Mouse (Mus musculus) brain, embryonic 18.5 days (tissue): ENCODE measurements around the gene Lman1l.

Source experiments
- DNase-seq: peaks from one replicate; pipeline ENCODE4 v3.0.0-alpha.2; 2012; ENCODE audit warnings: low read depth, low spot score

Lman1l gene

DNA sequence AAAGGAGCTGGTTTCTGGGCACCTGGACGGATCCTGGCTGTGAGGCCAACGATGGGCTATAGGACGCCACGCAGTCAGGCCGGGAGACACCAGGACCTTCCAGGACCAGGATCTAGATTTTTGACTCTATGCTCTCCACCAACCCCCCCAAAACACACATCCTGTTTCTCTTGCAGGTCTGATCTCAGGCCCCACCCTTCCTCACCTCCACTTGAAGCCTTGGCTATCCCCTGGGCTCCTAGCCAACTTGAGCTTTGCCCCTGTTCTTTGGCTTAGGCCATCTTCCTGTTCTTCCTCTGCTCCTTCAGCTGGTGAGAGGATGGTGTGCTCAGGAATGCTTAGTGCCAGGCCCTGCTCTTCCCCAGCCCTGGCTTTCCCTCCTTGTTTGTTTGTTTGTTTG, at the start of gene Lman1l:
Gene Lman1l, minus strand, starts transcription at position 101 of the 400 bp plus-strand sequence.
- DNase-seq, result no peak

DNA sequence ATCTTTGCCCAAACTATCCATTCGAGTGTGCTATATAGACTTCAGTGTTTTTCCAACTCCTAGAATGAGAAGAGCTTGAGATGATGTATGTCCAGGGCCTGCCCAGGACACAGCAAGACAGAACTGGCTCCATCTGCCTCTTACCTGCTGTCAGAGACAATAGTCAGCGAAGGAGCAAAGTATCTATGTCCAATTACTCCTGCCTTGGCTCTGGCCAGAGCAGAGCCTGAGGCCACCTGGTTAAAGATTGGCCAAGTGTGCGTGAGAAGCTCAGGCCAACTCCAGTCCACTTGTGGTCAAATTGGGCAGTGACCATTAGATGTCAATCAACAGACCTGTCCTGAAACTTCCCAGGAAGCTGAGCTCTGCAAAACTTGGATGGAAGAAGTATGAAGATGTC, 49.0 kb upstream of the Lman1l start:
- DNase-seq, result no peak

DNA sequence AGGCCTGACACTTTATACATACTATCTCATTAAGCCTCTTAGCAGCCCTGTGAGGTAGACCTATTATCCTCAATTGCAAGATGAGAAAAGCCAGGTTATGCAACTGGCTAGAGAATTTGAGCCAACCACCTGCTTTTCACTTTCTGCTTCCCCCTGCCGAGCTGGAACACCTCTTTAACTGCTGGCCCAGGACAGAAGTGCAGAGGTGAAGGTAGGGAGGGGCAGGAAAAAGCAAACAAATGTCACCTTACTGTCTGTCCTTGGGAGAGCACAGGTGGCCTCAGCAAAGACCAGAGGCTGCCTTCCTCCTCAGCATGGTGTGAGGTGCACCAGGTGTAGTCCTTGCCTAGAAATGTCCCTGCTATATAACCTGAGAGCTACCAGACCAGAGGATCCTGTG, 47.7 kb upstream of the Lman1l start:
- DNase-seq, result no peak

DNA sequence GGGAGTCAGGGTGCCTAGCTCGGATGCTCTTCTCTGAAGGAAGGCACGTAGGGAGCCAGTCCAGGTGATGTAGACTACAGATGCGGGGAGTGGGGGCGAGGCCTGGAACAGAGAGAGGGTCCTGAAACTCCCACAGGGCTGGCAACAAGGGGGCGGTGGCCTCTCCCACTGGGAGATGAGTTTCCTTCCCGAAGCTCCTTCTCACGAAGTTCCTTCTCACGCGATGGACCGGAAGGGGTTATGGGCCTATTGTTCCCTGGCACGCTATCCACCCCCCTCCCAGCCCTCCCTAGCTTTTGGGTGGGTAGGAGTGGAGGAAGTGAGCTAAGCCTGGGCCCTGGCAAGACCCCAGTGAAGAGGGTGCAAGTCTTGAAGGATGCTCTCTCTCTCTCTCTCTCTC, 47.2 kb upstream of the Lman1l start:
- DNase-seq, result no peak

DNA sequence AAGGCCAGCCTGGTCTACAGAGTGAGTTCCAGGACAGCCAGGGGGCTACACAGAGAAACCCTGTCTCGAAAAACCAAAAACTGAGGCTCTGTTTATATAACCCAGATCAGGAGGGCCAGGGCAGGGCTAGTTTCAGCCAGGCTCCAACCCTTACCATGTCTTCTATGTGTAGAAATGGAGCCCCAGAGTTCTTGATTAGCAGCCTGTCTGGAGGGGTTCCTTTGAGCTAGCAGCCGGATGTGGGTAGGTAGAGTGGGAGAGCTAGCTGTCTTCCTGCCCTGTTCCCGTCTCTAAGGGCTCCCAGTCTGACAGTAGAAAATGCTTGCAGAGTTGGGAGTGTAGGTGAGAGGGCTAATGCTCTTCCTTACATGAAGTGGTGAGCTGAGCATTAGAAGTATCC, 46.6 kb upstream of the Lman1l start:
- DNase-seq, result no peak

DNA sequence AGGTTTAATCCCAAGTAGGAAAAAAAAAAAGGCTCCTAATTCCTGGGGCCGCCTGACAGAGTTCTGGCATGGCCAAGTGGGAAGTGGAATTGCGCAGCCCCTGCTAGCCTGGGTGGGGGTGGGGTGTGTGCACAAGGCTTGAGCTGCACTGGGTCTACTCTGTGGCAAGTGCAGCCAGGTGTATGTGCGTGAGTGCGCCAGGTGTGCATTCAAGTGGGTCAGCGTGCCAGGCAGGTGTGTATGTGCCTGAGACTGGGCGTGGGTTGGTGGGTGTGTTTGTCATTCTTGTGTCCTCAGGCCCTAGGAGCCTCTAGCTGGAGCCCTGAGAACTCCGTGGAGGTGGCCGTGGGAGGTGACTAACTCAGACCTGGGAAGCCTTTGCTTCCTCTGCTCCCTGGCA, 46.0 kb upstream of the Lman1l start:
- no peak for DNase-seq

DNA sequence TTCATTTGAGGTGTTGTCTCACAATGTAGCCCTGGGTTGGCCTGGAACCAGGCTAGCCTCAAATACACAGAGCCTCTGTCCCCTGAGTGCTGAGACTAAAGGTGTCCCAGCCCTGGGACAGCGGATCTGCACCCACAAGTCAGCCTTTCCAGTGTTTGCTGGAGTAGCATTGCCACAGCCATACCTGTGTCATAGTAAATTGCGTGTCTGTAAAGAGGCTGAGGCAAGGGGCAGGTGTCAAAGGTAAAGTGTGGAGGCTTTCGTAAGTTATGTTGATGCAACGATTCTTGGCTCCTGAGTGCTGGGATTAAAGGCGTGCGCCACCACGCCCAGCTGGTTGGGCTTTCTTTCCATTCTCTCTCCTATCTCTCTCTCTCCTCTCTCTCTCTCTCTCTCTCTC, 44.0 kb upstream of the Lman1l start:
- DNase-seq, result no peak

DNA sequence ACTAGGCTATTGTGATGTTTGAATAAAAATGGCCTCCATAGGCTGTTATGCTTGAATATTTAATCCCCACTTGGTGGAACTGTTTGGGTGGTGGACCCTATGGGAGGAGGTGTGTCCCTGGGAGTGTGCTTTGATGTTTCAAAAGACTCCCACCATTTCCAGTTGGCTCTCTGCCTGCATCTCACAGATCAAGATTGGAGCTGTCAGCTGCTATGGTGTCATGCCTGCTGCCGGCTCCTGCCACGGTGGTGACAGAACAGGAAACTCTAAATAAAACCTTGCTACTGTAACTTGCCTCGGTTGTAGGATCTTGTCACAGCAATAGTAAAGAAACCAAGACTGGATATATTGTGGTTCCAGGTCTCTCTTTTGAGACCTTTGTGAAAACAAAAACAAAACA, 41.0 kb upstream of the Lman1l start:
- no peak for DNase-seq

DNA sequence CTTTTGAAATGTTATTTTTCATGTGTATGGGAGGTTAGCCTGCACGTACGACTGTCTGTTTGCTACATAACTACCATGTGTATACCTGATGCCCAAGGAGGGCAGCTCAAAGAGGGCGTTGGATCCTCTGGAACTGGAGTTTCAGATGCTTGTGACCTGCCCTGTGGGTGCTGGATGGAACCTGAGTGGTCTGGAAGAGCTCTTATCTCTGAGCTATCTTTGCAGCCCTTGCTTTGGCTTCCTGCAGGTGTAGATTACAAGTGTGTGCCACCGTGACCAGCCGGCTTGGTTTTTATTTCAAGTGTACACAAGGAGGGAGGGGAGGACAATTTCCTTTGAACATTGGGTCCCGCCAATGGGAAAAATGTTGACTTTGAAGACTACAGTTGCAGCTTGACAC, 39.9 kb upstream of the Lman1l start:
- no peak for DNase-seq

DNA sequence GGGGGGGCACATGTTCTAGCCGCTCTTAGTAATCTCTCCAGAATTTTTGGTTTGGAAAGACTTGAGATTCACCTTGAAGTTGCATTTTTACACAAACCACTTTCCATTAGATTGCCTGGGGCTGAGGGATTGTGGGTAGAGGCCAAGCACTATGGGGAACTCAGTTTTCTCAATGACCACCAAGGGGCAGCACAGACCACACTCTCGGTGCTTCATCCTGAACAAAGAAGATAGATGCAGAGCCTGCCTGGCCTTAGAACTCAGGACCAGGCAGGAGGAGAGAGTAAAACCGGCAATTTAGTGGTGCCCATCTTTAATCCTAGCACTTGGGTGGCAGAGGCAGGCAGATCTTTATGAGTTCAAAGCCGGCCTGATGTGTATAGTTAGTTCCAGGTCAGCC, 39.2 kb upstream of the Lman1l start:
- peak; percentile 49 for DNase-seq

DNA sequence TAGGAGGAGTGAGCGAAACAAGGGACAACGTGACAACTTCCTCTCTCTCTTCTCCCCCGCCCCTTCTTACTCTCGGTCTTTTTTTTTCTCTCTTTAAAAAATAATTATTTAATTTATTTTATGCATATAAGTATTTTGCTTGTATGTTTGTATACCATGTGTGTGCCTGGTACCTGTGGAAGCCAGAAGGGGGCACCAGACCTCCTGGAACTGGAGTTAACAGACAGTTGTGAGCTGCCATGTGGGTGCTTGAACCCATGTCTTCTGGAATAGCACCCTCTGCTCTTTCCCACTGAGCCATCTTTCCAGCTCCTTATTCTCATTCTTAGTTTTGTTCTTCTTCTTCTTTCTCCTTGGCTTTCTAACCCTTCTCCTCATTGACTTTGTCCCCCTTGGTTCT, 38.4 kb upstream of the Lman1l start:
- no peak for DNase-seq

DNA sequence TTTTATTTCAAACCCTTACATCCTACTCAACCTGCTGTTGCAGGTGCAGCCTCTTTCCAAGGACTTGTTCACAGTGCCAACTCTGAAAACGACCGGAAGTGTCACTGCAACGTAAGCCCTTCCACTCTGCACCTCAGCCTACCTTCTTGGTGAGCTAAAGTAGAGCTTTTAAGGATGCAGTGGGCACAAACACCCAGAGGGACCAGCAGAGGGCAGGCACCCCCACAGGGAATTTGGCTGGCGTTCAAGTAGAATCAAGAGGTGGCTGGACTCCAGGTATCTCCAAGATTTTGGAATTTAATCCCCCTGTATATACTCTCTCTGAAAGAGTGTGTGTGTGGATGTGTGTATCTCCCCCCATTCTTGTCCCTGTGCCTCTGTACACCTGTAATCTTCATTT, 37.3 kb upstream of the Lman1l start:
- DNase-seq, result no peak

DNA sequence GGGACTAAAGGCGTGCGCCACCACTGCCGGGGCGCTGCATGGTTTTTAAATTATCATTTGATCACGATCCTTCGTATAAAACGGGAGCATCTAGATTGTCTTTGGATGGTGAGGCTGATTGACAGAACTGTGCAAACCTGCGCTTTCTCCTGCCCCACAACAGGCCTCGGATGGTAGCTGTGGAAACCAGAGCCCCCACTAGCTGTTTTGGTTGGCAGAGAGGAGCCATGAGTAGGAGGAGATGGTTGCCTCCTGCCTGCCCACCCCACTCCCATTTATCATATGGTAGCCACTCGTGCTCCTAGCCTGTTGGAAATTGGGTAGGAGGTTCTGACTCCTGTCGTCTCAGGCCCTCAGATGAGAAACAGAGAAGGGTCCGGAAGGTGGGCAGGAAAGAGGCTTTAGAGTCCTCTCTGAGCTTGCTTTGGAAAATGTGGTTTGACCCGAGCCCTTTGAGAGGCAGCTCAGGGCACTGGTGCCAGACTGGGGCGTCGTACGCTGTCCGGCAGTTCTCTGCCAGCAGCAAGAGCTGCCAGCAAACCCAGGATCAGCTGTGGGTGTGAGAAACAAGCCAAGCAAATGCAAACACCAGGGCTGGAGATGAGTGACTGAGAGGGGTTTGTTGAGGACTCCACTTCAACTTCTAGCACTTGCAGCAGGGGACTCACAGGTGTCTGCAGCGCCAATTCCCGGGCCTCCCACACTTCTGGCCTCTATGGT, 36.2 kb upstream of the Lman1l start:
- no peak for DNase-seq

DNA sequence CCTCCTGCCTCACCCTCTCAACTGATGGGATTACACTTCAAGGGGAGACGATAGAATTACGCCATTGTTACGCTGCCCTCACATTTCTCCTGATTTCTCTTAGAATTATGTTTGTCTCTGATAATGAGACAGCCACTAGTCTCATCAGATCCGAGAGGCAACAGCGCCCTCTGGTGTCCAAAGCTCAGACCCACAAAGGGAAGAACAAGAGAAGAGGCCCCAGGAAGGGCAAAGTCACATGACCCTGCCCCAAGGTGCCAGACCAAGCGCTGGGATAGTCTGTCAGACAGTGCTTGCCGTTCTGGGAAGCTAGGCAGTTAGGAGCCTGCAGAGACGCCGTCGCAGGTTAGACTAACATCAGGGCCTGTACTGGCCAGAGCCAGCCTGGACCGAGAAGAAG, 35.2 kb upstream of the Lman1l start:
- peak; percentile 70 for DNase-seq

DNA sequence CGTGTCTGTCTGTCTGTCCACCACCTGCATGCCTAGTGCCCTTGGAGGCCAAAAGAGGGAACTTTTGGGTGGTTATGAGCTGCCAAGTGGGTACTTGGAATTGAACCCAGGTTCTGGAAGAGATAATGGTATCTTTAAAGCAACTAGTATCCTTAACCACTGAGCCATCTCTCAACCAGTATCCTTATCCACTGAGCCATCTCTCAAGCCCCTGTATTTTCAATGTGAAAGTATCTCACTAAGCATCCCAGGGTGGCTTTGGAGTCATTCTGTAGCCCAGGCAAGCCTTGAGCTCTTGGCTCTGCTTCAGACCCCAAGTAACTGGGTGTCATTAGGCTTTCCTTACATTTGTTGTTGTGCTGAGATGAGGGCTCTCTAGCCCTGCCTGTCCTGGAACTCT, 34.4 kb upstream of the Lman1l start:
- no peak for DNase-seq

DNA sequence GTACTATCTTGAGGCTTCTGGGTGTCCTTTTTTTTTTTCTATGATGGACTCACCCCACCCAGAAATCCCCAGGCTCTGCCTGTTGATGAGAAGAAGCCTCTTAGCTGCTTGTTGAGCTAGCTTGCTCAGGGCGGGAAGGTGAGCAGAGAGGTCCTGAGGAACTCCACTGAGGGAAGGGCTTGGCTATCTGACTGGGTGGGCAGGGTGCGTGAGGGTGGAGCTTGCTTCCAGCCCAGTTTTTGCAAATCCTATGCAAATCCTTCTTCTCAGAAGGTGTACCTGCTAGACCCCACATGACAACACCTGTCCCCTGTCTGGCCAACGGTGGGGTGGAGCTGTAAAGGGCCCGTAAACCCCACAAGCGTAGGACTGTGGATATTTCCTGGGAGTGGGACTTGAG, 32.7 kb upstream of the Lman1l start, which contains the start of gene Csk:
Gene Csk, minus strand, starts transcription at position 349 of the 400 bp plus-strand sequence.
- DNase-seq, result no peak

DNA sequence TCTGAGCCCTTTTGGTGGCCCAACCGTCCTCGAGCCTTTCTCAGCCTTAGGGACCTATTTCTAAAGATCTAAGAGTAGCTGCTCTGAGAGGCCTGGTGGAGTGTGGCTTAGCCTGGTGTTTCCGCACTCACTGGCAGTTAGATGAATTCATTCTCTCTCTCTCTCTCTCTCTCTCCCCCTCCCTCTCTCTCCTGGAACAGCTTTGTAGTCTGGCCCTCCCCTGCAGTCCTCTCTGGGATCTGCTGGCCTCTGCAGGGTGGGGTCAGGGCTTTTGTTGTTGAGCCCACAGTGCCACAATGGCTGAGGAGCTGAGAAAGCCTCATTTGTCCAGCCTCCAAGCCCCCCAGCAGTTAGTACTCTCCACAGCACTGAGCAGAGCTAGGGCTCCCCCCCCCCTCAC, 32.3 kb upstream of the Lman1l start:
- DNase-seq, result no peak

DNA sequence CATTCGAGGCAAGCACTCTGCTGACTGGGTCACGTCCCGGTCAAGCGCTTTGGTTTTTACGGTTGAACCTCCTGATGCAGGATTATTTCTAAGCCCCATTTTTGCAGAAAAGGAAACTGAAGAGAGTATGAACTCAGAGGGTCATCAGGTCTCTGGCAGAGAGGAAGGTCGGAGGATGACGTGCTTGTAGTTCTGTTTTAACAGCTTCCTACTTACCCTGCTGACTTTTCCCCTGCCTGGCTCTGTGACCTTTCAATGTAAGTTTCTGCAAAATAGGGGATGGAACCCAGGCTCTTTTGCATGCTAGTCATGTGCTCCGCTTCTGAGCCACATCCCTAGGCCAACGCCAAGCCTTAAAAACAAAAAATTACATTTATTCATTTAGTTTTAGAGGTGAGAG, 31.8 kb upstream of the Lman1l start:
- DNase-seq, result no peak

DNA sequence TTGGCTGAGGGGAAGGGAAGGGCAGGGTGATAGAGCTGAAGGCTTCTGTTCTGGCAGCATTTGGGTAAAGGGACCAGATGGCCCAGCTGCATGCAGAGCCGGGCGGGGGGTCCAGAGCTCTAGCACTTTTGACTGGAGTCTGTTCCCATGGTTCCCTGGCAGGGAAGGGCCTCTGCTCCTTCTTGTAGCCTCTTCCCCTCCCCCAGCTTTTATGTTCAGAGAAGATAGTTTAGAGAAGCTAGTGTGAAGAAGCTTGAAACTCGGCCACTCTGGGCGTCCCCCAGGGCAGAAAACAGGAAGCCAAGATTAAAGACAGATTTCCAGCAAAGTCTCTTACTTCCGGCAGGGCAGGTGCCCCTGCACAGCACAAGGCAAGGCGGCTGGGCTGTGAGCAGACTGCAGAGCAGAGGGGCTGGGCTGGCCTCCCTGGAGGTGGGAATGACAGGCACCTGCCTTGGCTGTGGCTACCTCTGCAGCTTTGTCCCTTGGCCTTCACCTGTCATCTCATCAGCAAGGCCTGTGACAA, 30.3 kb upstream of the Lman1l start:
- DNase-seq, result no peak

DNA sequence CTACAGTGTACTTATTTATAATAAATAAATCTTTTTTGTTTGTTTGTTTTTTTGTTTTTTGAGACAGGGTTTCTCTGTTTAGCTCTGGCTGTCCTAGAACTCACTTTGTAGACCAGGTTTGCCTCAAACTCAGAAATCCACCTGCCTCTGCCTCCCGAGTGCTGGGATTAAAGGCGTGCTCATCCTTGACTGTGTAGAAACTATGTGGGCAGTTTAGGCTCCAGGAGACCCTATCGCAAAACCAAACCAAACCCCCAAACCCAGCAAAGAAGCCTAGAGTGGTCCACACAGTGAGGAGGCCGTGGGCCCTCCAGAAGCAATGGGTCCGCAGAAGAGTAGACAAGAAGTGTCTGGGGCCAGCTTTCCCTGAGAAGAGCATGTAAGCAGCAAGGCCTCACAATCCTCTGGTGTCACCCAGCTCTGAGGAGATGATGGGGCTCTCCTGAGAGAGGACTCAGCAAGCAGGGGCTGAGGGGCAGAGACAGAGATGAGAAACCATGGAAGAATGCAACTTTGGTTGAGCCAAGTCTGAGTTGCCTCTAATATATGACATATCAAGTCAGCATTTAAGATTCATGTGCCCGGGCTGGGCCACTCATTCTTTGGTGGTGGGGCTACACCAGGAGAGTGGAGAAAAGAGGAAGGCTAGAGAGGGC, 29.7 kb upstream of the Lman1l start:
- DNase-seq, result no peak

DNA sequence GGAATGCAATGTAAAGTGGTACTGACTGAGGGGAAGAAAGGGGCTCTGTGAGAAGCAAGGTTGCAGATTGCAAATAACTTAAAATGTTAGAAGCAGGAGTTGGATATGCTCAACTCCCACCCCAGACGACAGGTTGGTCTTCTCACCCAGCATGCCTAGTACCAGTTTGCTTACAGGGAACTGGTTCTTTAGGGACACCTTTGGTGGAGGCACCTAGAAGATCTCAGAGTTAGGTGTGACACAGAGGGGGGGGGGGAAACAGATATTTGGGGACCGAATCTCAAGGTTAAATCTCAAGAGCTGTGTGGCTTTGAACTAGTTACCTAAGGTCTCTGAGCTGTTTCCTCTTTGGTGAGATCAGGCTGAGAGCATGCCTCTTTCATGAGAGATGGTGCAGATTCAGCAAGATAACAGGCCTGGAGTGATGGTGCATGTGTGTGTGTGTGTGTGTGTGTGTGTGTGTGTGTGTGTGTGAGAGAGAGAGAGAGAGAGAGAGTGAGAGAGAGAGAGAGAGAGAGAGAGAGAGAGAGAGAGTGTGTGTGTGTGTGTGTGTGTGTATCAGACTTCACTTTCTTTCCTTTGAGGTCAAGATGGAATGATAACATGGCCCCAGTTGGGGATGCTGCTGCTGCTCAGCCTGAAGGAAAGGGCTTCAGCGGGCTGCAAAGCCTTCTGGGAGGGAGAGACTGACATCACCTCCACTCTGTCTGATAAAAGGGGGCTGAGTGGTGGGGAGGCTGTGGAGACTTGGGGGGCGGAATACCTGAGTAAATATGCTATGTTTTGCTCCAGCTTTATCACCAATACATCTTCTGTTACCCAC, 26.9 kb upstream of the Lman1l start:
- DNase-seq, result no peak

DNA sequence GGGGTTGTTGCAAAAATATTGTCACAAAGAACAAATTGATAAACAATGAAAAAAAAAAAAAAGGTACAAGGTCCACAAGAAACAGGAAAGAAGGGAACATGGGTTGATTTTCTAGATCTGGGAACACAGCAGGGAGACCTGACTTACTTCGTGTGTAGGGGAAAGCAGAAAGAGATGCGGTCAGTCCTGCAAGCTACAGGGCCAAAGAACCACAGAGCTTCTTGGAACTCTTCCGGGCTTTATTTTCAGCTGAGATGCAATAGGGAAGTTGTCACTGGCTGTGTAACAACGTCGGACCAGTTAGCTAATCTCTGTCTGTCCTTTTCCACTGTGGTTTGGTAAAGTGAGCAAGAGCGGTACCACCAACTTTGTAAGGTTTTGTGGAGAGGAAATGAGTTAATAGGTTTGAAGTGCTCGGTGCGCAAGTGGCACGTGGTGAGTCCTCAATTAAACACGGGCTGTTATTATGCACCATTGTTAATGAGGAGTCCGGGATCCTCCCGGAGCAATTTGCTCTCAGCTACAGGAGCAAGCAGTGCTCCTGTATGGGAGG, 26.1 kb upstream of the Lman1l start:
- no peak for DNase-seq
